Mouse (Mus musculus): ENCODE results near the gene Klf7.

Gene Klf7

DNA sequence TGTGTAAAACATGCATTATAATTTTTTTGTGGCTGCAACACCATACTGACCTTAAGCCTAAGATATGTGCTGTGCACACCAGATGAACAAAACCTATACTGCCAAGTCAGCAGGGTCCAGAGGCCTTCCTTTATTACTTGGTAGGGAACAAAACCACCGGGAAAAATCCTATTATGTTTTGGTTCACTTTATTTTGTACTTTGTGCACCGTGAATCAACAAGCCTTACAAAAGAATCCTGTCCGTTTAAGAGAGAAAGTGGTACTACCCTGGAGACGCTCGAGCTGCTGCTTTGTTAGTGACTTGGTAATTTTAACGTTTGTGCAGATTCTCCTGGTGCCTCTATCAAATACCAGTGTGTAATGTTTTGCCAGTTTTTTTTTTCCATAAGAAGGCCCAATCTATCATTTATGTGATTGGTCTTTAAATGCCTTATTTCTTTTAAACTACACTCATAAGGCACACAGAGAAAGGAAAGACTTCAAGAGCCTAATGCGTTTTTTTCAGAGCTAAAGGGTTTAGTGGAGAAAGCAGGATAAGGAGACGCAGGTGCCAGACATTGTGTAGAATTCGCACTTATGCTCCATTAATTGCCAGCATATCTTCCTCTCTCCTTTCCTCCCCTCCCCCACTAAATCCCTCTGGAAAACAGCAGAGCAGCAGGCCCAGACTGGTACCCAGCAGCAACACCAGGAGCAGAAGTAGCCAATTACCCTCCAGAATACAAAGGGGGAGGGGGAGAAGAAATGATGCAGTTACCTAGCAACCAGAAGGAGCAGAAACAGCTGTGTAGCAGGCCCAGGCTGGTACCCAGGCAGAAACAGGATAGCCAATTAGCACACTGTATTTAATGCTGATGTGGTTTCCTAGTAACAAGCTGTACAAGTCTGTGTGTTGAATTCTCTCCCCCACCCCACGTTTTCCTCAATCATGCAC lies 55.5 kb downstream of the Klf7 start:
- no peak for DNase-seq (ENCODE audit: low read depth)

DNA sequence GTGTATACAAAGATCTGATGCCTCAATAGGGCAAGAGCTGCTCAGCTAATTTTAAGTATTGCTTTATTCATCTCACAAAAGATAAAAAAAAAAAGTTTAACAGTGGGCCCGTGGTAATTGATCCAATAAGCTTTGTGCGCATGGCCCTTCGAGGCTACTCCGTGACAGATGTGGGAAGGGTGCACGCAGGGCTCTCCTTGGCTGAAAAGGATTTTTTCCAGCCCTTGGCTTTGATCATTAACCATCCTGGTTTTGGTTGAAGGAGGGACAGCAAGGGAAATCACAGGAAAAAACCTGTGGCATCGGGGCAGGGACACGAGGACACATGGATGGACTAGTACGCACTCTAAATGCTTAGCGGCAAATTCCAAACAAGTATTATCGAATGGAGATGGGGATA lies 60.6 kb downstream of the Klf7 start:
- no peak for DNase-seq (ENCODE audit: low read depth)

DNA sequence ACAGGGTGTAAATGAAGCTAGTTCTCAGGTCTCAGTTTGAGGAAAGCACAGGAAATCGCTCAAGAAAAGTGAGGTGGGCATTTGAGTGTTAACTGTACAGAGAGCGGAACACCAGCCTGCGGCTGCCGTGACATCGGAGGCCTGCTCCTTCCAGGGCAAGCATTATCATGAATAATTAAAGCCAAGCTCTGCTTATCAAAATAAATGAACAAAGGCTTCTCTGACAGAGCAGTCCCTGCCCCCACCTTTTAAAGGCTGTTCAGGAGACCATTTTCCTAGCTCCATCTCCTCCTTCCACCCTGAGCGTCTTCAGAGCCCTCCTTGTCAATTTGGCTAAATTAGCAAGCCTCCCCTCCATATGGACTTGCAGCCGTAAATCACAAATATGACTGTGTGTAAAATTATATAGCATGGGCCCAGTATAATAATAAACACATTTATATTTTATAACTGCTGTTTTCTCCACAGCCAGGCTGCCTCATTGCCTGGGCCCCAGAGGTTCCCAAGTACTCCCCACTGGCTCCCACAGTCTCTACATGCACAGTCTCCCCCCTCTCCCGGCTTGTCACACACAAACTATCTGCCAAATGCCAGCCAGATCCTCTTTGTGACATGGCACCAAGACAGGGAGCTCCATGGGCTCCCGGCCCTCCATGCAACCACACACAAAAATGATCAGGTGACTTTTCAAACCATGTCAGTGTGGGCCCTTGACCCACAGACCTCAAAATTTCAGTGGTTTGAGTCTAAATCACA lies 61.2 kb downstream of the Klf7 start:
- no peak for DNase-seq (ENCODE audit: low read depth)

DNA sequence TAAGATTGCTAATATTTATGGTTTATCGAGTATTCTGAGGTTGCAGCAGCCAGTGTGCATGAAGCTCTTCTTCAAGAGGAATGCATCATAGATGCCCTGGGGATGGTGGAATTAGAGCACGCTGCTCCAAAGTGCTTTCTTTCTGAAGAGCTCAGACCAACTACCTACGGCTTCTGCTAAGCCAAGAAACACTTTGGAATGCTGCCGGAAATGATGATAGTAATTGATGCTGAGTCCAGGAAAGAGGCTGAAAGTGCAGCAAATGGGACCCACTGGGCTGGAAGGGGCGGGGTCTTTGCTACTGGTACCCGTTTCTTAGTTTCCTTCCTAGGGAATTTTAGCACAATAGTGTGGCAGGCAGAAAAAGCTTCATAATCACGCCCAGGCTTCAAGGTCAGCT lies 62.0 kb downstream of the Klf7 start:
- DNase-seq (ENCODE audit: low read depth) = no peak

DNA sequence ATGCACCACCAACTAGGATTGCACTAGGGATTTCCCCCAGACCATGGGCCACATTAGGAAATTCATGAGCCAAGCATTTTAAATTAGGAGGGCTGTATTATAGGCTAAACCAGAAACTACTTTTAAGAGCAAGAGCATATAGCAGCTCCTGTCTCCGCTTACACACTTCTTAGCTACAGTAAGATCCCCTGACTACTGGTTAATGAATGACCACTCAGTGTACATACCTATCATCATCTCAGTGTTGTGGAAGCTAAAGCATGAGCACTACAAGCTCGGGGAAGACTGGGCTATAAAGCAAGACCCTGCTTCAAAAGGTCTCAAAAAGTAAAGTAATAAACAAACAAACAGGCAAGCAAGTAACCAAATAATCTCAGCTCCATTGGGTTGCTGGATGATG lies 65.5 kb downstream of the Klf7 start:
- DNase-seq (ENCODE audit: low read depth) = no peak

DNA sequence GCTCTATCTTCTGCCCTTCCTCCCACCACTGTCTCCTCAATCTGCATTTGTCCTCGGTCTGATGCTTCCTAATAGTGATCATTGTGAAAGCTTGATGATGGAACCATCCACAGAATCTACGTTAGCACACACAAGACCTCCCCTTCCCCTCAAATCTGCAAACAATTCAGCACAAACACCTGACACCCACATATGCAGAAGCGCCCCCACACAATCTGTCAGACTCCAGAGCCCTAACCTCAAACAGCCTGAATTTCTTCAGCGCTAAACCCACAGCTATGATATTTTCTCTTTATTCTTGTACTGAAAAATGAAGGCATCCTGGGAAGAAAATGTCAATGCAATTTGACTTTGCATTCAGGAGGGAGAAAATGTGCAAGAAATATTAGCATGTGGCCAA lies 66.1 kb downstream of the Klf7 start:
- DNase-seq (ENCODE audit: low read depth) = no peak

DNA sequence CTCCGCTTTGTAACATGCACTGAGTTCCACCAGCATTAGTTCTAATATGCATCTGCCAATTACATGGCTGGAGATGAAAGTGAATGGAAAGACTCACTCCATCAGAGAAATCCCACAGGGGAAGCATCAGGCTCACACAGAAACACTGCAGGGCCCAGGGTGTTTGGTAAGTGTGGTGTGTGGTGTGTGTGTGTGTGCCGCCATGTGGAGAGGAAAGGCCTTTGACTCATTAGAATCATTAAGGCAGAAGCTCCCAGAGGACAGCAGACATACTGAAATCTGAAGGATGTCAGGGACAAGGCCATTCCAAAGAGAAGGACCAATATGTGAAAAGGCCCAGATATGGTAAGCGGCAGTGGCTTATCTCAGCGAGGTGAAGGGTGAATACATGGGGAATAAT lies 66.9 kb downstream of the Klf7 start:
- no peak for DNase-seq (ENCODE audit: low read depth)

DNA sequence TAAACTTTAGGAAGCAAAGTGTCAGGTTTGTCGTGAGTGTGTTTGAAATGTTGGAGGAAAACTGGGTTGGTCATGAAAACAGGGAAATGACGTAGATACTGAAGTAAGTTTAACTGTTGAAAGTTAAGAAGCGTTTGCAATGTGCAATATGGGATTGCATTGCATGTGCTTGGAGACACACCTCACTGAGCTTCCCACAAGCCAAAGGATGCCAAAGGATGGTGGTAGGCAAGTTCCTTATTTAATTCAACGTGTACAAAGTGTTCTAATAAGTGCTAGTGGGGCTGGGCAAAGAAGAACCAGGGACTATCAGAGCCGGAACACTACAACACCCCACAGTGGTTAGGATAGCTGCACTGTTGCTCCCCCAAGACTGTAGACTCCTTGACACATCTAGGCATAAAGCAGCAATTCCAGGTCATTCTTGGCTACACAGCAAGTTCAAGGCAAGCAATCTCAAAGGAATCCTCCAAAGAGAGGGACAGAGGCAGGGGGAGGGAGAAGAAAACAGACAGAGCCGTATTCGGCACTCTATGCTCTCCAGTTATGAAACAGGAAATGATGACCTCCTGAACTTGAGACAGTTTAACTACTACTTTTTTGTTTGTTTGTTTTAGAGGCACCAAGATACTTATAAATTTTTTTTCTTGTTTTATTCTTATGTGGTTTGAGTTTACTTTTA lies 69.9 kb downstream of the Klf7 start:
- no peak for DNase-seq (ENCODE audit: low read depth)

DNA sequence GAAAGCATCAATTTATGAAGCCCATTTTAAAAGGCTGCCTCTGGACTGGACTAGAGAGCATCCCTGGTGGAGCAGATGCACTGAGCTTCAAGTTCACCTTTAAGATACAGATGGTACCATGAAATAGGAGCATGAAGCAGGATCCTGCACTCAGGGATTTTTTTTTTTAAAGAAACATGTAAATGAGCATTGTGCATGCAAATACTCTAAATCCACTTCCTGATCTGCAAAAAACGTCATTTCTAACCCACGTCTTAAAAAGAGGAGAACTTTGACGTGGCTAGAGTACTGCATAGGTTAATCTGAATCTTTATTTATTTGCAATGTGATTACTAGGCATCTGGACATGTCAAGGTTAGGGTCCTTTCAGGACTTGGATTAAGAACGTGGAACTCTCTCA lies 73.5 kb downstream of the Klf7 start:
- no peak for DNase-seq (ENCODE audit: low read depth)

DNA sequence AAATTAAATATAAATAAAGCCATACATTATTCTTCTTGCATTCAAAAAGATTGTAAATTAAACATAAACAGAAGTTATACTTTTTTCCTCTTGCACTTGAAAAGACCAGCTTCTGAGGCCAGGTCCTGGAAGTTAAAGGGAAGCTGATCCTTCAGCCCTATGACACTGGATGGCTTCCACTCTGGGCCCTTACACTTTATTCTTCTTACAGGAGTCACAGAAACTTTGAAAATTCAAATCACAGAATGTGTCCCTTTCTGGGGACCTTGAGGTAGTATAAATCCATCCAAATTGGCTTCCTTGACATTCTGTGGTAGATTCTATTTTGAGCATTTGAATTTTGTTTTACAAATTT lies 75.3 kb downstream of the Klf7 start:
- DNase-seq (ENCODE audit: low read depth) = no peak

DNA sequence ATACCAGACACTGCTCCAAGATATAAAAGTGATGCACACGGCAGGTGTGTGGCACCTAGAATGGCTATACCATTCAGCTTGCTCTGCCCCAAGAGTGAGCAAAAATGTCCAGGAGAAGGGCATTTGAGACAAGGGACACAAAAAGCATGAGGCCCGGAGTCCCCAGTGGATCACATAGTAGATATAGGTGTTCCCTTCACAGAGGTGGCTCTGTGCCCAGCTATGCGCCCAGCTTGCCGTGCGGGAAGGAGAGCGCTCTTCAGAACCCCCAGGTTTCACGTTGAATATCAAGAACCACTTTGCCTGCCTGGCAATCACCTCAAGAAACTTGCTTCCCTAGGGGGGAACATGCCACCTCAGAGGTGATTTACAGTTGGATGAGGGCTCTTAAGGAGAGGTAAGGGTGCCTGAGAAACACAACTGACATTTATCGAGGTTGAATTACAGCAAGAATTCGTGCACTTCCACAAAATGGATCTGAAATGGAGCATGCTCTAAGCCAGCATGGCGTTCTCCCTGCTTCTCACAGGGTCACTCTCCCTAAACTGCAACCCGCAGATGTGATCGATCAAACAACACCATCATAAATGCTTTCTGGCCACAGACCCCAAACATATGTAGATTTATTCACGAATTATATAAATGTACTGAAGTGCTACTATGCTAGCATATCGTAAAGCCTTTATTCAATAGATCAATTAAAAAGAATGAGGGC lies 75.8 kb downstream of the Klf7 start:
- DNase-seq (ENCODE audit: low read depth) = no peak

DNA sequence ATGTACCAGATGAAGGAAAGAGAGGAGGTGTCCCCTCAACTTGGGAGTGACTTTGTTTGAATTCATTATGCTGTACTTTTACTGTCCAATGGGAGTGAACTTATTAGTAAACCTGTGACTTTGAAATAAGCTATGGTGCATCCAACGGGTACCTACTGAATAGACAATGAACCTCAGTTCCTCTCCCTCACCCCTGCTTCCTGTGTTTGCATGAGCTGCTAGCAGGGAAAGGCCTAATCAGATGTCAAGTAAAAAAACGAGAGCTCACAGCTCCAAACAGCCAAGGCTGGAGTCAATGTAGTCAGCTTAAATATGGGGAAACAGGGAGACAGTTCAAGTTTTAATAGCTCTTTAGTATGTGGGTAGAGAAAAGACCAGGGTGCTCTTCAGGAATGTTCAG lies 77.5 kb downstream of the Klf7 start:
- DNase-seq (ENCODE audit: low read depth) = no peak

DNA sequence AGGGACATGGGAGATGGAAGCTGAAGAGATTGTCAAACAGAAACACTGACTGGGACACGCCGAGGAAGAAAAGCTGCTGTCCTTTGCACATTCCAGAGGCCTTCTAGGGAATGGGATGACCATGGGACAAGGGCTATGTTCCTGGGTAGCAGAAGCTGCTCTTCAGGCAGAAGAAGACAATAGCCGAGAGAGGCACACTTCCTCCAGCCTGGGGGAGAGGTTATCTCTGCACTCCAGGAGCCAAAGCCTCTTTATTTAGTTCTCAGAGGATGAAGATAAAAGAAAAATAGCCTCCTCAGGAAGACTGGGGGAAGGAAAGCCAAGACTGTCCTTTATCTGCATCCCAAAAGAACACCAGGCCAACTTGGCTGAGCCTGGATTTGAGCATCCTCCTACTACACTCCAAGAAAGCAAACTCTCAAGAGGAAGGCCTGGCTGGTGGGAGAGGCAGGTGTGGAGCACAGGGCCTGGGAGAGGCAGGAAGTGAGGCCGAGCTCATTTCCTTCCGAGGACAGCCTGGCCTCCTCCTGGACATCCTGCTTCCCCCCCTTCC lies 81.2 kb downstream of the Klf7 start:
- no peak for DNase-seq (ENCODE audit: low read depth)

DNA sequence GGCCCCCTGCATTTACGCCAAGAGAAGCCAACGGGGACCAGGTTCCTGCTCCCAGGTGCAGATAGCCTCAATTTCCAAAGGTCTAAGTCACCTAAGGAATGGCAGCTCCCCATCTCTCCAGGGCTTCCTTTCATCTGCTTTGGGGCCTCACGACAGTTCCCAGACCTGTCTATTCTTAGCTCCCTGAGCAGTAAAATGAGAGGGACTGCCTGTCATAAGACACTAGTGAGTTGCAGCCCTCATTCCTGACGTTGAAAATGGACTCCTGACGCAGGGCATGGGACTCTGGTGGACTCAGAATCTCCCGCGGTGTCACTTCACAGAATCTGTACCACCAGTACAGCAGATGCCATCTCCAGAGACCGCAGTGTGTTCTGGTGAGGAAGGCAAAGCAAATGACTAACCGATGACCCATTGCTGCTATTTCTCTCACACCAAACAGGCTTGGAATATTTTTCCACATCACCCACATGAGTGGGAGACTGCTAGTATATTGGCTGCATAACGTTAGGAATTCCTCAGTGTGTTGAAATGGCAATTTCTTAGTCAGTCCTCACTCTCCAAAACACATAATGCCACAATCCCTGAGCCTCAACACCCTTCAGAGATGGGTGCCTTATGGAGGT lies 81.9 kb downstream of the Klf7 start:
- DNase-seq (ENCODE audit: low read depth) = no peak

DNA sequence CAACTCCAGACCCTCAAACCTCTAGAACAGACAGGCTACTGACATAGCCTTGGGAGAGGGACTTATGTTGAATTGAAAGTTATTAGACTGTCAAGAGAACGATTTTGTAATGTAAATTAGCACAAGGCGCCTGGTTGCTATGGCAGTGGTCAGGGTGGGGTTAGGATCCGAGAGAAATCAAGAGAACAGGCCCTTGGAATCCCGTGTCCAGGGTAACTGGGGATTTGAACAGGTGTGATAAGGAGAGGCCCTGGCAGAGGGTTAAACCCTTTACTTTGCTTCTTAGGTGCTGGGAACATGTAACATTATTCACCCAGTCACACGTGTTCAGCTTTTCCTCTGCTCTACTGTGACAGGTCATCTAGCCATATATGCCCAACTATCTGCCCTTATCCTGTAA lies 83.7 kb downstream of the Klf7 start:
- DNase-seq (ENCODE audit: low read depth) = no peak

DNA sequence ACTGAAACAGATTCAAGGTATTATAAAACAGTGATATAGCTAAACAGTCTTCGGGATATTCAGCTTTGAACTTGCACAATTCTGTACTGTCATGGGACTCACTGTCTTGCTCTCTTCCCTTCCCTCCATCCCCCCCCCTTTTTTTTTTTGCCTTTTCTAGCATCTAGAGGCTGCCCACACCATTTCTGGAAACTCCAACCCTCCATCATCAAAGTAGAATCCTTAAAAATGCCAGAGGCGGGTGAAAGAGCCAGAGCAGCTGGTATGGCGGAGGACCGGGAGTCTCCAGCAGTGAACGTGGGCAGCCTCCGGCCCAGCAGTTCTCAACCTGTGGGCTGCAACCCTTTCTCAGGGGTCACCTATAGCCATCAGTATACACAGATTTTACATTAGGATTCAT lies 84.3 kb downstream of the Klf7 start:
- DNase-seq (ENCODE audit: low read depth) = no peak

DNA sequence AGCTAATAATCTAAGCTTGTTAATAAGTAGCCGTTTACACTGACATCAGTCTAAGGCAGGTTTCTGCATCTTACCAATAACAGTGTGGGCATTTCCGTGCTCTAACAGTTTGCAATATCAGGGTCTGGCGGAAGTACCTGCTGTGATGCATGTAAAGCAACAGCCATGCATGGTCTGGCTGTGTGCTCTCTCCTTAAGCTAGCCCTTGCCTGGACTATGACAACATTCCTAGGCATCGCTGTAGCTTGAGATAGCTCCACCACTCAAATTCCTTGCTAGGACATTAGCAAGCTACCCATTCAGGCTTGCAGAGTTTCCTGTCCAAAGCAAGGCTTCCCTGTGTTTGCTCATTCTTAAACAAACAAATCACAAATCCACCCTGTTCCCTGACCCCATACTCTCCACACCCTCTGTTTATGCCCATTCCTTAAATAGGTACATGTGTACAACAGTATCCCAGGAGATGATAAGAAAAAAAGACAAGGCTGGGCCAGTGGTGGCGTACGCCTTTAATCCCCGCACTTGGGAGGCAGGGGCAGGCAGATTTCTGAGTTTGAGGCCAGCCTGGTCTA lies 85.1 kb downstream of the Klf7 start:
- no peak for DNase-seq (ENCODE audit: low read depth)

DNA sequence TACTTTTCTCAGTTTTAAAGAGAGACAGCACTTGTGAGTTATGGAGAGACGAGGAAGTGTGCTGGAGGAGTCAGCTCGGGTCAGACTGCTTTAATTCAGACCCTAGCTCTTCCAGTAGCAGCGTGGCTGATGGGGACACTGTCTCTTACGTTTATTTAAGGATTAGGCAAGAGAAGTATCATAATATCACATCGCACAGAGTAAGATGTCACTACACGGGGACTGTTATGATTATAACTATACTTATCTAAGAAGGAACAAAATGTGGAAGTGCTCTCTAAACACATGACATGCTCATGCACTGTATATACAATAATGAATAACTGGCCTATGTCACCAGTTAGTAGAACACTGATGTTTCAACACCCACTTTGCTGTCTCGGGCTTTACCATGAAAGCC lies 86.3 kb downstream of the Klf7 start:
- DNase-seq (ENCODE audit: low read depth) = no peak

DNA sequence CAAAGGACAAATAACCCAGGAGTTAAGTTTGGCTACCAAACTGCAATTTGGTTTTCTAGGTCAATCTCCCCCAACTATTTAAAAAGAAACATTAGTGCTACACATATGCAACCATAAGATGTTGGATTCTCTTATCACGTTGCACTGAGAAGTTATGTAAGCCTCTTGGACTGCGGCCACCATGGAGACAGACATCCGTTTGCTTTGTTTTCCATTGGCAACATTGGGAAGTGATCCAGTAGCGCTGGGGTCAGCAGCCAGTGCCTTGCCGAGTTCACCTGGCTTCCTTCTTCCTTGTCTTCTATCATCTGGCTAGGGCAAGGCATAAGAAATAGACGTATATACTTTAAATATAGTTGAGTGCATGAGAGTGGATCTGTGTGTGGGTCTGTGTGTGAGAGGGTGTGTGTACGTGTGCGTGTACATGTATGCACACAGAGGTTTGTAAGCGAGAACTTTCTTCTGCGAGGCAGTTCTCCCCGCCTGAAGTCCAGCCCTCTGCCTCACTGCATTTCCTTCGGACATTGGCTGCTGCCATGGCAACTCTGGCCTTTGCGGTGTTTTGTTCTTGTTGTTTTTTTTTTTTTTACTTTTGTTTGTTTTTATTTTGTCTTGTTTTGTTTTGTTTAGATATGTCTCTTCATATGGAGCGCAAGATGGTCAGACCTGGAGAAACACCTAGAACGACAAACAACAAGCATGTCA lies 86.8 kb downstream of the Klf7 start:
- no peak for DNase-seq (ENCODE audit: low read depth)

DNA sequence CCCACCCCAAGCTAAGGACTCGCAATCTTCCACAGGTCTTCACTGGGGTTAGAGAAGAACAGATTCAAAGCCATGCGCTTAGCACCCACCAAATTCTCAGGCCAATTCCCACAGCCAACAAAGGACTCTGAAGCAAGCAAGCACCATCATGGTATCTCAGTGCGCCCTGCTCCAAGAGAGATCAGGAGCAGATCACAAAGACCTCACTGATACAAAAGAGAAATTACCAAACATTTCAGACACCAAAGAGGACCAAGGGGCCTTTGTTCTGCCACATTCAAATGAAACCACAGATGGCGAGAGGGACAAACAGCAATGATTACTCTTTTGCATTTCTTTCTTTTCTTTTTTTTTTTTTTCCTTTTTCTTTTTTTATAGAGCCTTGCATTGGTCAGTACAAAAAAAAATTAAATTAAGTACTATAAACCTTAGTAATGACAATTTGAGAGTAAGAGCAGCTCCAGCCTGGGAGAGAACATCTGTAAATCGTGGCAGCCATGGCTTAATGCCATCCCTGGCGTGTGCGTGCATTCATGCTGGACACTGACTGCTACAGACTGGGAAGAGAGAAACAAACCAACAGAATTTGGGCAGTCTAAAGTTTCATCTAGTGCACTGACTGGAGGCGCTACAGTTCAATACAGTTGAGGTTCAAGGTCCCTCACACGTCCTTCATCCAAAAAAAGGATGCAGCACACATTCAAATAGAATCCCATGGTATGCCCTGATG lies 89.4 kb downstream of the Klf7 start:
- DNase-seq (ENCODE audit: low read depth) = no peak
